Mouse (Mus musculus): Measurements from ENCODE around the gene Armc2.

DNA sequence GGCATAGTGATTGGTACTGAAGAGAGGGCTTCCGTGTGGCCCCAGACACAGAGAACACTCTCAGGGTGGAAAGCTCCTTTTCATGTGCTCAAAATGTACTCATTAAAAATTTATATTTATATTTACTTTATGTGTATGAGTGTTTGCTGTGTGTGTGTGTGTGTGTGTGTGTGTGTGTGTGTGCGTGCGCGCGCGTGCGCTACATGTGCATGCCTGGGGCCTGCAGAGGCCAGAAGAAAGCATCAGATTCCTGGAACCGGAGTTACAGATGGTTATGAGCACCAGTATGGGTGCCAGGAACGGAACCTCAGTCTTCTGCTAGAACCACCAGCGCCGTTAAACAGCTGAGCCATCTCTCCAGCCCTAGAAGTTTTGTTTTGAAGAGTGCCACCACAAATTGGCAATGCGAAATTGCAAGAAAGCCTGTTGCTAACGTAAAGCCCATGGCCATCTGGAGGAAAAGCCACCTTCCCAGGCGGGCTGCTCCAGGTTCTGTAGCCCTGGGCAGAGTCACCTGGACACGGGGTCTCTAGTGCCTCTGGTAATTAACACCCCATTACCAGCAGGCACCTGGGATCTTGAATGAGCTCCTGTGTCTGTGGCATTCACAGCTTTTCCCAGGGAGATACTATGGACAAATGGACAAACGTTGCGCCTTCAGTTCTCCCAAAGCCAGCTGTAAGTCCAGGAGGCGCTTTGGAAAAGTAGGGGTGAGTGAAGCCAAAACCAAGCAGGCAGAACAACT is 38.4 kb upstream of the Armc2 start:
- no peak for TF ChIP-seq POLR2A (IDR thresholded peaks at IDR 0.05; ENCODE audit: low read depth, low read length)
- TF ChIP-seq CTCF (conservative IDR thresholded peaks at IDR 0.05 in 1 of 2, IDR thresholded peaks at IDR 0.05 in 1 of 2; ENCODE audit: low read depth in 2 of 2, low read length in 2 of 2): no peak
- TF ChIP-seq JUND (conservative IDR thresholded peaks at IDR 0.05; ENCODE audit: low read depth, low read length): no peak
- TF ChIP-seq ZC3H11A (IDR thresholded peaks at IDR 0.05; ENCODE audit: low read depth, low read length): no peak
- TF ChIP-seq MYC (IDR thresholded peaks at IDR 0.05; ENCODE audit: low read depth, low read length): no peak
- TF ChIP-seq MXI1 (IDR thresholded peaks at IDR 0.05; ENCODE audit: low read depth, low read length): no peak
- no peak for TF ChIP-seq ZNF384 (IDR thresholded peaks at IDR 0.05; ENCODE audit: low read depth, low read length)
- no peak for TF ChIP-seq ZMIZ1 (IDR thresholded peaks at IDR 0.05; ENCODE audit: low read depth, low read length)
- no peak for TF ChIP-seq MAX (IDR thresholded peaks at IDR 0.05; ENCODE audit: low read length)
- TF ChIP-seq KAT2A (IDR thresholded peaks at IDR 0.05; ENCODE audit: insufficient replicate concordance, low read length): no peak
- no peak for TF ChIP-seq MEF2A (IDR thresholded peaks at IDR 0.05; ENCODE audit: borderline replicate concordance, low read depth, low read length)

Data from CH12.LX (cell line).